9 mouse cellular contexts compared by ENCODE assay signal in the genomic region with DNA sequence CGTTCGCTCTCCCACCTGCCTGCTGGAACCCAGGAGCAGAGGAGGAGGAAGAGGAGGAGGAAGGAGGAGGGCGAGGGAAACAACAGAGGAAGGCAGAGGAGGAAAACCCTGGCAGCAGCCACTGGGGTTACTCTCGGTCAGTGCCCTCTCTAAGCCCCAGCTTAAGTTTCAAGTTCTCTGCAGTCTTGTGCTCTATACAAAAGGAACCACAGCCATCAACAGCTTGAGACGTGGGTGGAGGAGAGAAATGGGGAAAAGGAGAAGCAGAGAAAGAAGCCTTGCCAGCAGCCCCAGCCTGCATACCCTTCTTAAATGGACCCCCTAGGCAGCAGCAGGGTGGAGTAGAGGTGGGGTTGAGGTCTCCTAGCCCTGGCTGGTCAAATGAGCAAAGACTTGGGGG. TPM values are rescaled to one million over a fixed set of nuclear protein-coding genes. Genes with fewer than 3 reads are reported as not detected.
DNase-seq lines count a peak whose midpoint lies in the region; ATAC-seq and TF ChIP-seq lines count a peak whose summit lies in the region.
"Had no signal": no experiment of that assay in that cellular context is flagged by ENCODE, and none has a peak within 500 bp of the region (broad histone marks: within the 10 kb centered on the region; RNA-seq: fewer than 3 reads in every experiment).

No protein-coding gene starts in this region.

- no peaks in the 10 kb centered on the region for H3K36me3 ChIP-seq in neural tube, embryonic 15.5 days

- 0 out of 2 replicates have a peak, but pooled peaks cover 3% of the 10 kb centered on the region for H3K4me1 ChIP-seq in neural tube, embryonic 15.5 days

- peak; percentile 68 for DNase-seq in gastrocnemius, adult 2 months
- DNase-seq in gastrocnemius, postnatal 4 days (ENCODE audit: low spot score in 2 of 2): no peak
- DNase-seq in spleen, postnatal 36 days (ENCODE audit: low spot score in 2 of 2): peak; percentile 43 to 55
- DNase-seq in spleen, adult 12 weeks (ENCODE audit: low spot score): no peak
- DNase-seq in frontal cortex, postnatal 36 days (ENCODE audit: low spot score in 2 of 2): peak; percentile 24 to 50
- DNase-seq in left cerebral cortex, adult 2 months (ENCODE audit: extremely low spot score in 1 of 2, low spot score in 2 of 2): peak; percentile 17 to 24
- no peak for DNase-seq in adrenal gland, adult 8-10 months

- no peaks in the 10 kb centered on the region for H3K9me3 ChIP-seq in neural tube, embryonic 15.5 days (replicated peaks)

- 40% methylated on average over 4 of the region's 5 CpGs for WGBS in neural tube, embryonic 15.5 days

- no peak for ATAC-seq in neural tube, embryonic 15.5 days (ENCODE audit: low FRiP score)

- no peak overlapping the region for H3K4me2 ChIP-seq in neural tube, embryonic 15.5 days

- no peak for TF ChIP-seq CTCF in gastrocnemius, adult 2 months (IDR thresholded peaks at IDR 0.05)
- TF ChIP-seq CTCF in left cerebral cortex, adult 2 months (IDR thresholded peaks at IDR 0.05): no peak

- intact Hi-C loops in gastrocnemius, adult 2 months (cut with DNase I): loop anchor here (2.0 to 10.0 kb wide), 5 partner anchors 43 to 476 kb away; a partner anchor contains a TSS
- intact Hi-C loops in left cerebral cortex, adult 2 months (cut with DNase I): loop anchor here (2.0 to 5.0 kb wide), 2 partner anchors 81 to 479 kb away; no protein-coding TSS in a partner anchor

- H3K9ac ChIP-seq in neural tube, embryonic 15.5 days (replicated peaks): no peak overlapping the region

- no peaks in the 10 kb centered on the region for H3K27me3 ChIP-seq in neural tube, embryonic 15.5 days (replicated peaks)
- H3K27me3 ChIP-seq: CH12.LX had no signal

- peak overlapping the region; percentile 74 for H3K27ac ChIP-seq in gastrocnemius, adult 2 months
- H3K27ac ChIP-seq in left cerebral cortex, adult 2 months: no peak overlapping the region
- H3K27ac ChIP-seq in neural tube, embryonic 15.5 days (replicated peaks): no peak overlapping the region

- peak overlapping the region; percentile 33 for H3K4me3 ChIP-seq in gastrocnemius, adult 2 months
- H3K4me3 ChIP-seq in left cerebral cortex, adult 2 months: no peak overlapping the region
- H3K4me3 ChIP-seq in neural tube, embryonic 15.5 days (replicated peaks): no peak overlapping the region

RNA-seq across cellular contexts. Expression of a gene that starts 43.8 kb away (rescaled TPM):
- total RNA-seq in gastrocnemius, adult 2 months (2021): 1 to 10 TPM; 5.9 to 8.6 TPM
- total RNA-seq in gastrocnemius, postnatal 4 days (2021): 10 to 100 TPM; 13.1 to 17.0 TPM
- 10 to 100 TPM; 17.0 to 19.5 TPM for total RNA-seq in left cerebral cortex, adult 2 months (2021)
- polyA plus RNA-seq in neural tube, embryonic 15.5 days (2015; fragmentation: Nextera tagmentation; extraction: Ambion mirVana): 8.8 and 9.0 TPM in 2 replicates
- 100 to 1,000 TPM; 145 to 233 (median 191) TPM for total RNA-seq in adrenal gland, adult 8-10 months (2022)

Comparison
In these comparisons a context has a peak if more than half of its experiments do, and no peak if none do; other contexts are left out.
1. DNase-seq: peak in gastrocnemius, adult 2 months (single experiment), spleen, postnatal 36 days (2 of 2), frontal cortex, postnatal 36 days (2 of 2) and left cerebral cortex, adult 2 months (2 of 2); none in gastrocnemius, postnatal 4 days (0 of 2), spleen, adult 12 weeks (single experiment) and adrenal gland, adult 8-10 months (single experiment).
2. RNA of a gene that starts 43.8 kb away (total RNA-seq): 145 to 233 TPM in adrenal gland, adult 8-10 months; 17.0 to 19.5 TPM in left cerebral cortex, adult 2 months, 13.1 to 17.0 TPM in gastrocnemius, postnatal 4 days and 5.9 to 8.6 TPM in gastrocnemius, adult 2 months; every median in the first group is over 4 times any median in the second.